Mouse (Mus musculus) gastrocnemius, postnatal 36 days (tissue): ENCODE measurements around the gene Epha10. TPM values are rescaled to one million over a fixed set of nuclear protein-coding genes. Genes with fewer than 3 reads are reported as not detected.

Source experiments
- DNase-seq, 2 experiments: peaks; one replicate each; pipeline ENCODE4 v3.0.0; 2022
- intact Hi-C: fragments of 180-260 bp; cut with DNase I; formaldehyde crosslinking; loops from one replicate; pipeline ENCODE4 v1.15.1; 2025
- long read RNA-seq, 2 experiments: library from polyadenylated mRNA; stranded (forward); transcript quantifications; one replicate each; pipeline ENCODE4 v2.0.0; 2021
- total RNA-seq, 2 experiments: library from RNA; stranded (reverse); gene quantifications; 2 replicates each; pipeline ENCODE4 v1.2.3; 2021

Epha10 gene
- total RNA-seq: not detected
- long read RNA-seq, experiment 1: 0 reads
- long read RNA-seq, experiment 2: 0 reads

DNA sequence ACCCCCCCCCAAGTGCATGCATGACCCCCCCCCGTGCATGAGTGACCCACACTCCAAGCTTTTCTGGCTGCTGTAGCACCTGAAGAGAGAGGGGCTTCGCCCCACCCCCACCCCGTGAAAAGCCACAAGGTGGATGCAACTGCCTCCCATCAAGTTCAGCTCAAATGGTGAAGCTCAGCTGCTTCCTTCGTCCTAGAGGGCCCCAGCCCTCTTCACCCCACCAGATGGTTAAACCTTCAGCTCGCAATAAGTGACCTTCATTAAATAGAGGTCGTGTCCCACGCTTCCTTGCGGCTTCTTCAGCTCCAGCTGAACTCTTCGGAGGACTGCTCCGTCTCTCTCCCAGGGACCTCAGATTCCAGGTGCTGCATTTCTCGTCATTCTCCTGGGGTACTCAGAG, at the start of gene Epha10:
Gene Epha10 (plus strand): TSS at position 301 of the 400 bp plus-strand sequence.
- no peak for DNase-seq
- intact Hi-C loops: no loop called here

DNA sequence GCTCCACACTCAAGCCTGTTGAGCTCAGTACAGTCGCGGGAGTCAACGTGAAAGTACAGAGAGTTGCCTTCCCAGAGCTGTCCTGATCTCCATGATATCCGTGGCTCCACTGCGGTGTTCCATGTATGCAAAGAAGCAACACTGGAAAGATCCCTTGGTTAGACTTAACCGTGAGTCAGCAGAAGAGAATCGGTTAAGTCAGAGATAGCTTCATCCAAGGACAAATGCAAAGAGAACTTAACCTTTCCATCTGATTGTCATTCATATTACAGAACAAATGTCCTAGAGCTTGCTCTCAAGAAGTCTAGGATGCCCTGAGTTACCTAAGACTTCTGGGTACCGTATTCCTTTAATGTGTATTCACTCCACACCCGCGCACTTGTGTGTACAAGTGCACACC, 47.9 kb upstream of the Epha10 start:
- DNase-seq: no peak
- intact Hi-C loops: no loop called here

- intact Hi-C loops: no loop called here
- DNase-seq: no peak
Measured at GRCm38 (mm10) chr4:124838035-124838700, 42.5 kb upstream of the Epha10 start.

DNA sequence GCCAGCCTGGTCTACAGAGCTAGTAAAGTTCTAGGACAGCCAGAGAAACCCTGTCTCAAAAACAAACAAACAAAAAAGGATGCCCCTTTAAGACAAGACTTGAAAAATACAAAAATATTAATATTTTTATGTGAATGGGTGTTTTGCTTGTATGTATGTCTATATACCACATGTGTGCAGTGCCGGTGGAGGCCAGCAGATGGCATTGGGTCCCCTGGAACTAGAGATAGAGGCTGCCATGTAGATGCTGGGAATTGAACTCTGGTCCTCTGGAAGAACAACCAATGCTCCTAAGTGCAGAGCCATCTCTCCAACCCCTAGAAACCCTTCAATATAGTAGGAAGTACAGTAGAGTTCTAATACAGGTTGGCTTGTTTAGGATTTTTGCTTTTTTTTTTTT, 39.7 kb upstream of the Epha10 start:
- intact Hi-C loops: no loop called here
- no peak for DNase-seq

DNA sequence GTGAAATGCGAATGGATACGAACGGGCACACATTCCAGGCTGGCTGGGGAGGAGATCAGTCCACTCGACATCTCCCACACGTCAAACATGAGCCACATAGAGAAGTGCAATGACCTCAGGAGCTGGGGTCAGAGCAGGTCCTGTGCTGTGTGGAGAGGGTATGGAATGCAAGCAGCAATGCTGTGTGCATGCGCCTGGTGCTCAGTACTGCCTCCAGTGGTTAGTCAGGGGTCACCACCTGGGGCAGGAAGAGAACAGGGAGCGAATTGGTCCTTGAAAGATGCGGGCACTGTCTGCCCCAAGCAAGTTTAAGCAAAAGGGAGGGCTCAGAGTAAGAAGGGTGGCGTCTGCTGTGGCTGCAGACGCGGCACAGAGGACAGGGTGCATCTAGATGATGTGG, 37.2 kb upstream of the Epha10 start:
- DNase-seq: no peak
- intact Hi-C loops: no loop called here

GRCm38 (mm10) chr4:124847573-124847972, 33.1 kb upstream of the Epha10 start:
- intact Hi-C loops: loop anchor here (5.0 kb wide), 1 partner anchor 130 kb away; no protein-coding TSS in a partner anchor

GRCm38 (mm10) chr4:124849631-124850260, 31.0 kb upstream of the Epha10 start:
- intact Hi-C loops: loop anchor here (5.0 to 10.0 kb wide), 2 partner anchors 132 to 215 kb away; partner anchors contain the start of genes Dnali1 and Snip1

More at GRCm38 (mm10) chr4:124847573-124847972, 33.1 kb upstream of the Epha10 start:
- peak; percentile 67 to 82 for DNase-seq

GRCm38 (mm10) chr4:124850261-124850913, 30.3 kb upstream of the Epha10 start, which contains the start of gene Yrdc:
TSS of gene Yrdc (plus strand) at chr4:124850679.
- DNase-seq: peak; percentile 91 to 93
- intact Hi-C loops: loop anchor here (10.0 kb wide), 1 partner anchor 214 kb away; the partner anchor contains the start of genes Dnali1 and Snip1

More at GRCm38 (mm10) chr4:124849631-124850260, 31.0 kb upstream of the Epha10 start:
- DNase-seq: peak; percentile 24 to 27

DNA sequence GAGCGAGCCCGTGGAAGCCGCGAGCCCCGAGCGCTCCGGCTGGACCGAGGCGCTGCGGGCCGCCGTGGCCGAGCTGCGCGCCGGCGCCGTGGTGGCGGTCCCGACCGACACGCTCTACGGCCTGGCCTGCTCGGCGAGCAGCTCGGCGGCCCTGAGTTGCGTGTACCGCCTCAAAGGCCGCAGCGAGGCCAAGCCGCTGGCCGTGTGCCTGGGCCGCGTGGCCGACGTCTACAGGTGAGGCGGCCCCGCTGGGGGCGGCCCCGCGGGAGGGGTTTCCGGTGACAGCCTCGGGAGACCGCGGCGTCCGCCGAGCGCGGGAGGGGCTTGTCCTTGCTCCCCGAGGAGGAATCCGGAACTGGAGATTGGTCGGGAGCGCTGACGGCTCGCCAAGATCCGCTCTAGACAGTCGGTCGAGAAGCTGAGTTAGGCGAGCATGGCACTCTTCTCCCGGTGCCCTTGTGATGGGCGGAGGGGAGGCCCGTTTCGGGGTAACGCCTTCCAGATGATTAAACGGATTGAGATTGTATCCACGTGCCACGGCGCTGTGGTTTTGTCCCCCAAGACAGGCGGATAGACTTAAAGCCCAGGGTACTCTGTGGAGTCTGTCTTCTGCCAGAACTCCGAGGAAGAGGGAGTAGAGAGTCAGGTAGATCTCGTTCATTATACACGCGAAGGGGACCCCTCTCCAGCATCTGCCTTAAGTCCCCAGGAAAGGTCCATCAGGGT, 29.6 kb upstream of the Epha10 start, which contains the start of gene 1110065P20Rik:
Gene 1110065P20Rik (minus strand): TSS at position 264 of the 726 bp plus-strand sequence.
- intact Hi-C loops: loop anchor here (10.0 kb wide), 1 partner anchor 214 kb away; the partner anchor contains the start of genes Dnali1 and Snip1

DNA sequence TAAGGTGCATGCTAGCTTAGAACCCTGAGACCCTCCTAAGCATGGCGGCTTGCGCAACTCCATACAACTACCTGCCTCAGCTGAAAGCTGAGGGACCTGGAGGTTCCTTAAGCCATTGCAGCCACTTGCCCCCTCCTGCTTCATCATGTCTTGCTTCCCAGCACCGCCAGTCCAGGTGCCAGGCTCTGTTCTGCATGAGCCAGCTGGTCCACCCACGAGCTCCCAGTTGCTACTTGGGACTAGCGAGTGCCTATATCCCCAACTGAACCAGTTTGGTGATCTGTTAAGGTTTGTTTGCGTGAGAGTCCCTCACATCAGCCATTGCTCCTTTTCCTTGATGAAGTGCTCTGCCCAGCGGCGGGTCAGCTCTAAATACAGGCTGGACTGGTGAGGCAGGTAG, 24.4 kb upstream of the Epha10 start:
- DNase-seq: no peak
- intact Hi-C loops: loop anchor here (10.0 kb wide), 1 partner anchor 209 kb away; the partner anchor contains the start of genes Dnali1 and Snip1

More for the DNA sequence above, 29.6 kb upstream of the Epha10 start, which contains the start of gene 1110065P20Rik:
- peak; percentile 47 to 64 for DNase-seq

- intact Hi-C loops: loop anchor here (10.0 kb wide), 1 partner anchor 206 kb away; the partner anchor contains the start of genes Dnali1 and Snip1
- no peak for DNase-seq
Measured at GRCm38 (mm10) chr4:124858370-124858769, 22.3 kb upstream of the Epha10 start.

GRCm38 (mm10) chr4:124860446-124860845, 20.3 kb upstream of the Epha10 start:
- DNase-seq: peak; percentile 27 to 41
- intact Hi-C loops: no loop called here

GRCm38 (mm10) chr4:124861283-124862188, 19.2 kb upstream of the Epha10 start, which contains the start of gene Maneal:
TSS of gene Maneal (minus strand) at chr4:124862171.
- no peak for DNase-seq
- intact Hi-C loops: no loop called here

DNA sequence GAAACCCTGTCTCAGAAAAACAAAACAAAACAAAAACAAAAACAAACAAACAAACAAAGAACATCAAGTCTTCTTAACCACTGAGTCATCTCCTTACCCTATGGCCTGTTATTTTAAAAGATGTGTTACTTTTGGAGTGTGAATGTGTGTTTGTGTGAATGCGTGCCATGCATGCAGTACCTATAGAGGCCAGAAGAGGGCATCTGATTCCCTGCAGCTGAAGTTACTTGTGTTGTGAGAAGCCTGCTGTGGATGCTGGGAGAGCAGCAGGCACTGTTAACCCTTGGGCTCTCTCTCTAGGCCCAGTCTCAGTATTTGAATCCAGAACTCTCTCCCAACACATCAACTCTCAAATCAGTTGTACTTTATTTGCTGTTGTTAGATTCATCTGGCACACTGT, 8.0 kb upstream of the Epha10 start:
- DNase-seq: no peak
- intact Hi-C loops: no loop called here

GRCm38 (mm10) chr4:124881341-124881908, 726 bp downstream of the Epha10 start:
- DNase-seq: no peak
- intact Hi-C loops: no loop called here

GRCm38 (mm10) chr4:124882151-124882729, 1.5 kb downstream of the Epha10 start:
- intact Hi-C loops: no loop called here
- no peak for DNase-seq

DNA sequence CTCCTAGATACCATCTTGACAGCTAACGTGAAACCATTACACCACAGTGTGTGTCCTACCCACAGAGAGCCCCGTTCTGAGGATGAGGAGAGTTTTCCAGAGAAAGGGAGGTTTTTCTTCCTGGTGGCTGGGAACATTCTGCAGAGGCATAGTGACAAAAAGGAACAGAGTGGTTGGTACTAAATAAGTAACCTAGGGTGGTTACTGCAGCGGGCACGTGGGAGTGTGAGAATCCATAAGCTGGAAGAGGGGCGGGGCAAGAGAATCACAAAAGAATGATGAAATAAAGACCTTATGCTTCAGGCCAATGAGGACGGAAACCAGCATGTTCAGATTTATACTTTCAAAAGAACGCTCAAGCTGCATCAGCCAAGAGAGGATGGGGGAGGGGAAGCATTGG, 8.0 kb downstream of the Epha10 start:
- intact Hi-C loops: no loop called here
- DNase-seq: no peak

DNA sequence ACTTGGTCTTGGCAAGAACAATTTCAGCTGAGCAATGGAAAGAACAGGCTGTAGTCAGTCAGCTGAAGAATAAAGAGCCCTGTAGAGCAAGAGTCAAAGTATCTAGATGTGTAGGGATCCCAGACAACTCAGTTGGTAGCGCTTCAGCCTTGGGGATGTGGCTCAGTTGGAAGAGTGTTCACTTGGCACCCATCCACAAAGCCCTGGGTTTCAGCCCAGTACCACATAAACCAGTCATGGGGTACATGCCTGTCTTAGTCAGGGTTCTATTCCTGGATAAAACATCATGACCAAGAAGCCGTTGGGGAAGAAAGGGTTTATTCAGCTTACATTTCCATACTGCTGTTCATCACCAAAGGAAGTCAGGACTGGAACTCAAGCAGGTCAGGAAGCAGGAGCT, 9.2 kb downstream of the Epha10 start:
- intact Hi-C loops: no loop called here

More for the DNA sequence above, 9.2 kb downstream of the Epha10 start:
- DNase-seq: no peak
